Mouse (Mus musculus) heart, postnatal 0 days (tissue): ENCODE measurements around the gene Prss57.

Experiments used
- CTCF ChIP-seq: IDR thresholded peaks from 2 replicates; pipeline ENCODE4 v1.5.1; 2016; ENCODE audit warnings: antibody characterized with exemption, control low read depth, low read depth
- EP300 ChIP-seq: IDR thresholded peaks from 2 replicates; pipeline ENCODE4 v1.6.1; 2016; ENCODE audit warnings: antibody characterized with exemption, low read depth

- TF ChIP-seq CTCF (no peak), EP300 (no peak)
Measured at GRCm38 (mm10) chr10:79777103-79777531, 13.6 kb downstream of the Prss57 start, which contains the start of gene Fstl3.
